Mouse (Mus musculus): ENCODE data around the gene Usp54. TPM values are rescaled to one million over a fixed set of nuclear protein-coding genes. Genes with fewer than 3 reads are reported as not detected.
"Not testable (repeated sequence)": the region's sequence is repeated elsewhere in the genome, so short reads cannot be mapped to it uniquely, and the experiment has no call there.

Gene Usp54
- total and polyA plus RNA-seq, 3 experiments = 5.3 to 11.7 (median 5.4) TPM

DNA sequence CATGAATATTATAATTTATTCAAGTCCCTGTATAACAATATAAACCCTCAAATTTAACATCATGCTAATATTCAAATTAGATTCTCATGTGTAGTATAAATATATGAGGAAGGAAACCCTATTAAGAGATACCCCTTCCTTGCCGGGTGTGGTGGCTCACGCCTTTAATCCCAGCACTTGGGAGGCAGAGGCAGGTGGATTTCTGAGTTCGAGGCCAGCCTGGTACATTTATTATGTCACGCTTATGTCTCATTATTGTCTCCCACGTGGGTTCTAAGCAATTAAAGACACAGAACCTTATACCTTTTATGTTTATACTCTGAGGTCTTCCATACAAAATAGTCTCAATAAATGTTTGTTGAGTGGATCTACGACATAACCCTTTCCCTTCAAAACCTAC lies 2.2 kb downstream of the Usp54 start:
- dilution Hi-C loops (cut with MboI; ENCODE audit: extremely low pct_ligation_motif_present, extremely low pct_unique_long_range_greater_than_20kb, low sequenced_read_pairs) (no loop called here), in situ Hi-C loops (cut with MboI; ENCODE audit: low pct_ligation_motif_present, low pct_unique_long_range_greater_than_20kb, low sequenced_read_pairs) (no loop called here)
- Histone ChIP-seq H3K4me1 (ENCODE audit: control insufficient read depth in 1 of 2, insufficient read depth in 2 of 2) (peaks cover 0 to 26% of the 10 kb centered on the region in 2 experiments; a peak in 2 of 4 replicates), H3K4me2 (ENCODE audit: insufficient read depth, low read depth, poor library complexity, severe bottlenecking) (no peak overlapping the region), H3K36me3 (replicated peaks in 1 of 2; ENCODE audit: control insufficient read depth in 1 of 2, insufficient read depth in 1 of 2, low read length in 1 of 2) (peaks cover 0 to 9% of the 10 kb centered on the region in 2 experiments), H3K27me3 (replicated peaks) (no peaks in the 10 kb centered on the region), H3K4me3 (replicated peaks in 1 of 3; ENCODE audit: low read depth in 2 of 3, low read length in 2 of 3, poor library complexity in 1 of 3) (no peak overlapping the region), H3K9ac (ENCODE audit: insufficient read depth, low read depth) (no peak overlapping the region; the same call in 1 of the 2 replicates), H3K27ac (ENCODE audit: insufficient read depth, low read depth) (no peak overlapping the region), H3K9me3 (replicated peaks; ENCODE audit: low read length) (no peaks in the 10 kb centered on the region), H3K79me2 (replicated peaks; ENCODE audit: control insufficient read depth, extremely low read depth, insufficient read depth, poor library complexity, severe bottlenecking) (peaks cover 3% of the 10 kb centered on the region)
- TF ChIP-seq CHD2 (IDR thresholded peaks at IDR 0.05; ENCODE audit: low read length) = no peak
- no peak for TF ChIP-seq UBTF (IDR thresholded peaks at IDR 0.05; ENCODE audit: low read depth, low read length)
- no peak for TF ChIP-seq RAD21 (IDR thresholded peaks at IDR 0.05; ENCODE audit: low read depth, low read length)
- no peak for TF ChIP-seq ZNF384 (IDR thresholded peaks at IDR 0.05; ENCODE audit: low read depth, low read length)
- no peak for TF ChIP-seq BHLHE40 (IDR thresholded peaks at IDR 0.05; ENCODE audit: low read depth, low read length)
- no peak for TF ChIP-seq ELF1 (IDR thresholded peaks at IDR 0.05; ENCODE audit: low read depth, low read length)
- no peak for TF ChIP-seq MAX (IDR thresholded peaks at IDR 0.05; ENCODE audit: low read length)
- no peak for TF ChIP-seq KAT2A (IDR thresholded peaks at IDR 0.05; ENCODE audit: insufficient replicate concordance, low read length)
- TF ChIP-seq MYC (IDR thresholded peaks at IDR 0.05; ENCODE audit: low read depth, low read length) = no peak
- DNase-seq (ENCODE audit: extremely low read depth) = no peak

GRCm38 (mm10) chr14:20637818-20638574 lies 2.9 kb downstream of the Usp54 start:
- no peak overlapping the region for H3K27ac ChIP-seq (ENCODE audit: insufficient read depth, low read depth)
- no peak overlapping the region for H3K9ac ChIP-seq (ENCODE audit: insufficient read depth, low read depth)
- H3K27me3 ChIP-seq (replicated peaks) = no peaks in the 10 kb centered on the region
- H3K36me3 ChIP-seq (replicated peaks in 1 of 2; ENCODE audit: control insufficient read depth in 1 of 2, insufficient read depth in 1 of 2, low read length in 1 of 2) = peaks cover 0 to 7% of the 10 kb centered on the region in 2 experiments
- H3K9me3 ChIP-seq (replicated peaks; ENCODE audit: low read length) = no peaks in the 10 kb centered on the region
- in situ Hi-C loops (cut with MboI; ENCODE audit: low pct_ligation_motif_present, low pct_unique_long_range_greater_than_20kb, low sequenced_read_pairs) = no loop called here
- H3K4me1 ChIP-seq (ENCODE audit: control insufficient read depth in 1 of 2, insufficient read depth in 2 of 2) = peaks cover 0 to 26% of the 10 kb centered on the region in 2 experiments; a peak in 2 of 4 replicates
- dilution Hi-C loops (cut with MboI; ENCODE audit: extremely low pct_ligation_motif_present, extremely low pct_unique_long_range_greater_than_20kb, low sequenced_read_pairs) = no loop called here
- TF ChIP-seq MAFK (IDR thresholded peaks at IDR 0.05; ENCODE audit: insufficient replicate concordance, low read length) (peak; percentile 91), PAX5 (IDR thresholded peaks at IDR 0.05; ENCODE audit: low read length) (no peak)
- no peak for DNase-seq (ENCODE audit: extremely low read depth)
- H3K4me3 ChIP-seq (replicated peaks in 1 of 3; ENCODE audit: low read depth in 2 of 3, low read length in 2 of 3, poor library complexity in 1 of 3) = no peak overlapping the region
- peaks cover 3% of the 10 kb centered on the region for H3K79me2 ChIP-seq (replicated peaks; ENCODE audit: control insufficient read depth, extremely low read depth, insufficient read depth, poor library complexity, severe bottlenecking)
- H3K4me2 ChIP-seq (ENCODE audit: insufficient read depth, low read depth, poor library complexity, severe bottlenecking) = no peak overlapping the region

- H3K79me2 ChIP-seq (replicated peaks; ENCODE audit: control insufficient read depth, extremely low read depth, insufficient read depth, poor library complexity, severe bottlenecking); H3K9ac ChIP-seq (ENCODE audit: insufficient read depth, low read depth); H3K4me3 ChIP-seq (replicated peaks in 1 of 3; ENCODE audit: low read depth in 2 of 3, low read length in 2 of 3, poor library complexity in 1 of 3); H3K4me2 ChIP-seq (ENCODE audit: insufficient read depth, low read depth, poor library complexity, severe bottlenecking); H3K27me3 ChIP-seq (replicated peaks); H3K27ac ChIP-seq (ENCODE audit: insufficient read depth, low read depth); H3K36me3 ChIP-seq (replicated peaks in 1 of 2; ENCODE audit: control insufficient read depth in 1 of 2, insufficient read depth in 1 of 2, low read length in 1 of 2); DNase-seq (ENCODE audit: extremely low read depth); in situ Hi-C loops (cut with MboI; ENCODE audit: low pct_ligation_motif_present, low pct_unique_long_range_greater_than_20kb, low sequenced_read_pairs); H3K9me3 ChIP-seq (replicated peaks; ENCODE audit: low read length); dilution Hi-C loops (cut with MboI; ENCODE audit: extremely low pct_ligation_motif_present, extremely low pct_unique_long_range_greater_than_20kb, low sequenced_read_pairs): not testable (repeated sequence)
- peaks cover 0 to 20% of the 10 kb centered on the region in 2 experiments; a peak in 2 of 4 replicates for H3K4me1 ChIP-seq (ENCODE audit: control insufficient read depth in 1 of 2, insufficient read depth in 2 of 2)
Observed at GRCm38 (mm10) chr14:20636968-20637367, 3.9 kb downstream of the Usp54 start.

Measured in CH12.LX (cell line).